Mouse (Mus musculus) neural tube, embryonic 13.5 days (tissue): Measurements from ENCODE around the gene Erfe. TPM values are rescaled to one million over a fixed set of nuclear protein-coding genes. Genes with fewer than 3 reads are reported as not detected.

Experiments
- ATAC-seq: fragments of 200-750 bp; cut with Nextera tagmentation; 2 replicates; pipeline ENCODE4 v1.8.0; 2017; ENCODE audit warnings: low read depth, mild to moderate bottlenecking, moderate TSS enrichment, moderate library complexity
- H3K27ac ChIP-seq: fragments of 300-500 bp; sonication (generic); replicated peaks from 2 replicates; pipeline ENCODE4 v1.5.1; 2015; ENCODE audit warnings: moderate library complexity, mild to moderate bottlenecking, inconsistent platforms
- H3K27me3 ChIP-seq: fragments of 300-500 bp; sonication (generic); 2 replicates; pipeline ENCODE4 v1.6.1; 2015; ENCODE audit warnings: mild to moderate bottlenecking, inconsistent platforms
- H3K36me3 ChIP-seq: fragments of 300-500 bp; sonication (generic); 2 replicates; pipeline ENCODE4 v1.6.1; 2015; ENCODE audit warnings: mild to moderate bottlenecking, inconsistent platforms
- H3K4me1 ChIP-seq: fragments of 300-500 bp; sonication (generic); replicated peaks from 2 replicates; pipeline ENCODE4 v1.6.1; 2015; ENCODE audit warnings: inconsistent platforms
- H3K4me2 ChIP-seq: fragments of 300-500 bp; sonication (generic); 2 replicates; pipeline ENCODE4 v1.6.1; 2015; ENCODE audit warnings: inconsistent platforms, mild to moderate bottlenecking, moderate library complexity
- H3K4me3 ChIP-seq: fragments of 300-500 bp; sonication (generic); 2 replicates; pipeline ENCODE4 v1.5.1; 2015; ENCODE audit warnings: mild to moderate bottlenecking, inconsistent platforms
- H3K9ac ChIP-seq: fragments of 300-500 bp; sonication (generic); 2 replicates; pipeline ENCODE4 v1.6.1; 2015; ENCODE audit warnings: moderate library complexity, mild to moderate bottlenecking, inconsistent platforms
- H3K9me3 ChIP-seq: fragments of 300-500 bp; sonication (generic); 2 replicates; pipeline ENCODE4 v1.6.1; 2016; ENCODE audit warnings: inconsistent platforms
- WGBS: fragments of 180-500 bp; shearing (Covaris S2); methylation state at CpG from one replicate; pipeline ENCODE4 v1.1.7; 2015; 5-methylcytosine and 5-hydroxymethylcytosine counted together
- polyA plus RNA-seq: library from polyadenylated mRNA; unstranded; fragments of >200 nt; fragmentation: Nextera tagmentation; extraction: Ambion mirVana; gene quantifications from 2 replicates; pipeline ENCODE4 v1.2.1, GENCODE M21; 2015

The Erfe gene
- polyA plus RNA-seq, 1 experiment from 2014 or later, result 0.47 TPM

- Histone ChIP-seq H3K4me2 (no peak overlapping the region), H3K9ac (no peak overlapping the region)
- WGBS, result 94% methylated on average over 4 of the region's 4 CpGs
These were observed 14.9 kb downstream of the Erfe start for GRCm38 (mm10) chr1:91381091-91381471.

GRCm38 (mm10) chr1:91390369-91390768, 24.1 kb downstream of the Erfe start:
- Histone ChIP-seq H3K4me3 (no peak overlapping the region), H3K4me2 (no peak overlapping the region), H3K9me3 (no peaks in the 10 kb centered on the region), H3K27ac (no peak overlapping the region), H3K27me3 (no peaks in the 10 kb centered on the region), H3K36me3 (peaks cover 75% of the 10 kb centered on the region), H3K9ac (no peak overlapping the region), H3K4me1 (peaks cover 7% of the 10 kb centered on the region)
- no peak for ATAC-seq
- whole genome bisulfite sequencing, result 91% methylated on average over 5 of the region's 5 CpGs

More at GRCm38 (mm10) chr1:91381091-91381471, 14.9 kb downstream of the Erfe start:
- Histone ChIP-seq H3K27ac (no peak overlapping the region), H3K9me3 (no peaks in the 10 kb centered on the region), H3K4me1 (no peaks in the 10 kb centered on the region), H3K4me3 (no peak overlapping the region), H3K36me3 (peaks cover 94% of the 10 kb centered on the region), H3K27me3 (no peaks in the 10 kb centered on the region)
- no peak for ATAC-seq

- Histone ChIP-seq H3K4me1 (peaks cover 33% of the 10 kb centered on the region), H3K9me3 (no peaks in the 10 kb centered on the region), H3K36me3 (peaks cover 20% of the 10 kb centered on the region), H3K4me3 (peak overlapping the region; percentile 75), H3K27ac (peak overlapping the region; percentile 92), H3K4me2 (peak overlapping the region; percentile 85), H3K9ac (peak overlapping the region; percentile 91), H3K27me3 (no peaks in the 10 kb centered on the region)
- ATAC-seq, result peak; percentile 4; the same call in 1 of the 2 replicates
- 2% methylated on average over 12 of the region's 12 CpGs for WGBS
These were observed 31.7 kb downstream of the Erfe start for GRCm38 (mm10) chr1:91397927-91398259.

GRCm38 (mm10) chr1:91398260-91399062, 32.2 kb downstream of the Erfe start, which contains the start of gene Ilkap:
Gene Ilkap (minus strand): TSS chr1:91398815.
- WGBS, result under 1% methylated on average over 71 of the region's 91 CpGs
- peak within 1 kb of the TSS; percentile 75 for H3K4me3 ChIP-seq

GRCm38 (mm10) chr1:91404976-91405375, 38.7 kb downstream of the Erfe start:
- 35% methylated on average over 1 of the region's 1 CpGs for WGBS
- no peaks in the 10 kb centered on the region for H3K27me3 ChIP-seq
- no peak for ATAC-seq

More at GRCm38 (mm10) chr1:91398260-91399062, 32.2 kb downstream of the Erfe start, which contains the start of gene Ilkap:
- Histone ChIP-seq H3K4me1 (peaks cover 33% of the 10 kb centered on the region), H3K27me3 (no peaks in the 10 kb centered on the region), H3K9me3 (no peaks in the 10 kb centered on the region), H3K9ac (peak within 1 kb of the TSS; percentile 91), H3K27ac (peak within 1 kb of the TSS; percentile 92), H3K4me2 (peak within 1 kb of the TSS; percentile 85), H3K36me3 (peaks cover 14% of the 10 kb centered on the region)
- ATAC-seq, result peak; percentile 96

GRCm38 (mm10) chr1:91405406-91406169, 39.4 kb downstream of the Erfe start:
- Histone ChIP-seq H3K4me3 (no peak overlapping the region), H3K9me3 (no peaks in the 10 kb centered on the region), H3K36me3 (no peaks in the 10 kb centered on the region), H3K27ac (no peak overlapping the region), H3K9ac (no peak overlapping the region), H3K4me1 (0 out of 2 replicates have a peak, but pooled peaks cover 3% of the 10 kb centered on the region), H3K4me2 (no peak overlapping the region), H3K27me3 (no peaks in the 10 kb centered on the region)
- no peak for ATAC-seq
- 54% methylated on average over 23 of the region's 23 CpGs for WGBS

More at GRCm38 (mm10) chr1:91404976-91405375, 38.7 kb downstream of the Erfe start:
- H3K4me1 ChIP-seq, result no peaks in the 10 kb centered on the region
- H3K4me3 ChIP-seq, result no peak overlapping the region
- no peaks in the 10 kb centered on the region for H3K36me3 ChIP-seq
- H3K4me2 ChIP-seq, result no peak overlapping the region
- no peak overlapping the region for H3K27ac ChIP-seq
- no peaks in the 10 kb centered on the region for H3K9me3 ChIP-seq
- no peak overlapping the region for H3K9ac ChIP-seq

- Histone ChIP-seq H3K4me2 (no peak overlapping the region), H3K27me3 (no peaks in the 10 kb centered on the region), H3K4me3 (no peak overlapping the region), H3K27ac (no peak overlapping the region), H3K36me3 (0 out of 2 replicates have a peak, but pooled peaks cover 8% of the 10 kb centered on the region), H3K9me3 (no peaks in the 10 kb centered on the region), H3K4me1 (peaks cover 23% of the 10 kb centered on the region), H3K9ac (no peak overlapping the region)
- no peak for ATAC-seq
- WGBS, result 87% methylated on average over 4 of the region's 4 CpGs
These were observed 41.6 kb downstream of the Erfe start for GRCm38 (mm10) chr1:91407819-91408218.

GRCm38 (mm10) chr1:91411631-91412285, 45.5 kb downstream of the Erfe start:
- Histone ChIP-seq H3K27ac (peak overlapping the region; percentile 93; the same call in 1 of the 2 replicates), H3K4me1 (peaks cover 55% of the 10 kb centered on the region), H3K4me3 (peak overlapping the region; percentile 71), H3K36me3 (0 out of 2 replicates have a peak, but pooled peaks cover 8% of the 10 kb centered on the region), H3K9ac (peak overlapping the region; percentile 90), H3K9me3 (no peaks in the 10 kb centered on the region), H3K4me2 (peak overlapping the region; percentile 93), H3K27me3 (no peaks in the 10 kb centered on the region)
- ATAC-seq, result 0 out of 2 replicates have a peak, but pooled peaks have one; percentile 0
- WGBS, result 59% methylated on average over 8 of the region's 8 CpGs

- Histone ChIP-seq H3K4me1 (peaks cover 57% of the 10 kb centered on the region), H3K27ac (peak overlapping the region; percentile 93), H3K9ac (peak overlapping the region; percentile 90), H3K9me3 (no peaks in the 10 kb centered on the region), H3K4me3 (peak overlapping the region; percentile 71), H3K4me2 (peak overlapping the region; percentile 93), H3K27me3 (no peaks in the 10 kb centered on the region), H3K36me3 (0 out of 2 replicates have a peak, but pooled peaks cover 8% of the 10 kb centered on the region)
- 2% methylated on average over 65 of the region's 65 CpGs for WGBS
- peak; percentile 49 for ATAC-seq
These were observed 46.2 kb downstream of the Erfe start for GRCm38 (mm10) chr1:91412286-91413029.

- peaks cover 57% of the 10 kb centered on the region for H3K4me1 ChIP-seq
- peak; percentile 94 for ATAC-seq
- H3K9me3 ChIP-seq, result no peaks in the 10 kb centered on the region
- H3K36me3 ChIP-seq, result peaks cover 14% of the 10 kb centered on the region; the same call in 1 of the 2 replicates
- peak overlapping the region; percentile 90 for H3K9ac ChIP-seq
- H3K27me3 ChIP-seq, result no peaks in the 10 kb centered on the region
- H3K27ac ChIP-seq, result peak overlapping the region; percentile 93
- H3K4me2 ChIP-seq, result peak overlapping the region; percentile 93
- peak overlapping the region; percentile 71 for H3K4me3 ChIP-seq
- WGBS, result under 1% methylated on average over 34 of the region's 34 CpGs
These were observed 46.8 kb downstream of the Erfe start for GRCm38 (mm10) chr1:91413030-91413506.

- no peak for ATAC-seq
- Histone ChIP-seq H3K4me3 (peak overlapping the region; percentile 71), H3K4me2 (peak overlapping the region; percentile 93), H3K9me3 (no peaks in the 10 kb centered on the region), H3K27me3 (no peaks in the 10 kb centered on the region), H3K27ac (peak overlapping the region; percentile 93), H3K9ac (peak overlapping the region; percentile 70), H3K36me3 (peaks cover 18% of the 10 kb centered on the region; the same call in 1 of the 2 replicates), H3K4me1 (peaks cover 57% of the 10 kb centered on the region)
- WGBS, result 2% methylated on average over 14 of the region's 14 CpGs
These were observed 47.3 kb downstream of the Erfe start for GRCm38 (mm10) chr1:91413536-91413897.
